ENCODE assay signal across 8 mouse cellular contexts in the genomic region with DNA sequence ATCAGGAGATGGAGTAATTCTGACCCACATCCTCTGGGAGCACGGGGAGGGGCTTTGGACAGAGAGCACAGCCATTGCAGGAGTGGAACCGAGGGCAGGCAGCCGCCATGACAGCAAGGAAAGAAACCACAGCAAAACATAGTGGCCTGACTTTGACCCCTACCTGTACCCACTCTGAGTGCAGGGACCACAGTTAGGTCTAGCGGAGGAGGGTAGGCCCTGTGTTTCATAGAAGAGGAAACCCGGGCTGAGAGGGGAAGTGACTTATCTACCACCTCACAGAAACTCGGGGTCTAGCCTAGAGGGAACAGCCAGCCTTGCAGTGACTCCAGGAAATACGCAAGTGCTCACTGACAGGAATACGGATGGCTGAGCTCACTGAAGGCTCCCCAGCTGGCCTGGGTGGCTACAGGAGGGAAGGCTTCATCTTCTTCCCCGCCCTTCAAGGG. TPM values are rescaled to one million over a fixed set of nuclear protein-coding genes. Genes with fewer than 3 reads are reported as not detected.
A peak's percentile ranks its signal among the peaks of the same experiment; 100 is the strongest.
DNase-seq lines count a peak whose midpoint lies in the region; ATAC-seq and TF ChIP-seq lines count a peak whose summit lies in the region.

No protein-coding gene starts in this region.

- H3K27me3 ChIP-seq in forebrain, postnatal 0 days (ENCODE audit: insufficient read depth, low read length): no peaks in the 10 kb centered on the region
- no peaks in the 10 kb centered on the region for H3K27me3 ChIP-seq in liver, embryonic 16.5 days (ENCODE audit: control insufficient read depth, insufficient read depth, low read depth, low read length)
- no peaks in the 10 kb centered on the region for H3K27me3 ChIP-seq in neural tube, embryonic 13.5 days

- 64% methylated on average over 9 of the region's 9 CpGs for WGBS in forebrain, postnatal 0 days
- 8% methylated on average over 9 of the region's 9 CpGs for WGBS in liver, embryonic 16.5 days (ENCODE audit: insufficient replicate concordance)
- 63% methylated on average over 9 of the region's 9 CpGs for WGBS in neural tube, embryonic 13.5 days

- no peaks in the 10 kb centered on the region for H3K9me3 ChIP-seq in forebrain, postnatal 0 days (ENCODE audit: low read length)
- no peaks in the 10 kb centered on the region for H3K9me3 ChIP-seq in liver, embryonic 16.5 days (replicated peaks; ENCODE audit: control insufficient read depth, low read length)
- no peaks in the 10 kb centered on the region for H3K9me3 ChIP-seq in neural tube, embryonic 13.5 days

- H3K27ac ChIP-seq in forebrain, postnatal 0 days (ENCODE audit: low read depth, low read length): no peak overlapping the region
- peak overlapping the region; percentile 82 for H3K27ac ChIP-seq in liver, embryonic 16.5 days (ENCODE audit: low read length)
- no peak overlapping the region for H3K27ac ChIP-seq in neural tube, embryonic 13.5 days (replicated peaks)

- no peak for TF ChIP-seq CTCF in forebrain, postnatal 0 days (IDR thresholded peaks at IDR 0.05; ENCODE audit: low read depth)

- no peak for ATAC-seq in forebrain, postnatal 0 days
- ATAC-seq in inflammation-experienced regulatory T-cells, adult 6 months: peak; percentile 14
- no peak for ATAC-seq in liver, embryonic 16.5 days (ENCODE audit: low read depth)
- no peak for ATAC-seq in neural tube, embryonic 13.5 days (ENCODE audit: low read depth)

- H3K4me1 ChIP-seq in forebrain, postnatal 0 days (ENCODE audit: insufficient read depth): no peaks in the 10 kb centered on the region
- H3K4me1 ChIP-seq in liver, embryonic 16.5 days (ENCODE audit: control insufficient read depth, low read depth, low read length): peaks cover 53% of the 10 kb centered on the region
- peaks cover 53% of the 10 kb centered on the region for H3K4me1 ChIP-seq in neural tube, embryonic 13.5 days (replicated peaks)

- H3K9ac ChIP-seq in forebrain, postnatal 0 days: no peak overlapping the region
- H3K9ac ChIP-seq in liver, embryonic 16.5 days (ENCODE audit: low read depth, low read length): peak overlapping the region; percentile 83
- H3K9ac ChIP-seq in neural tube, embryonic 13.5 days: 0 out of 2 replicates have a peak overlapping the region, but pooled peaks have one; percentile 71

- peak; percentile 51 for DNase-seq in gastrocnemius, adult 18-20 months (ENCODE audit: low spot score)
- DNase-seq in gastrocnemius, adult 8-10 months (ENCODE audit: low spot score in 2 of 2): no peak
- DNase-seq in forebrain, postnatal 0 days: no peak
- DNase-seq in right cerebral cortex, postnatal 4 days: no peak
- DNase-seq in urinary bladder, postnatal 4 days (ENCODE audit: low spot score in 2 of 2): no peak

- no peak overlapping the region for H3K4me3 ChIP-seq in forebrain, postnatal 0 days (ENCODE audit: low read depth, low read length)
- H3K4me3 ChIP-seq in liver, embryonic 16.5 days (ENCODE audit: low read depth, low read length): peak overlapping the region; percentile 81
- peak overlapping the region; percentile 52 for H3K4me3 ChIP-seq in neural tube, embryonic 13.5 days

- H3K4me2 ChIP-seq in forebrain, postnatal 0 days (ENCODE audit: low read depth): peak overlapping the region; percentile 74
- peak overlapping the region; percentile 84 for H3K4me2 ChIP-seq in liver, embryonic 16.5 days (ENCODE audit: low read depth, low read length)
- H3K4me2 ChIP-seq in neural tube, embryonic 13.5 days: peak overlapping the region; percentile 69

- H3K36me3 ChIP-seq in forebrain, postnatal 0 days (ENCODE audit: insufficient read depth): no peaks in the 10 kb centered on the region
- H3K36me3 ChIP-seq in liver, embryonic 16.5 days (ENCODE audit: control insufficient read depth, insufficient read depth): 0 out of 2 replicates have a peak, but pooled peaks cover 3% of the 10 kb centered on the region
- H3K36me3 ChIP-seq in neural tube, embryonic 13.5 days: no peaks in the 10 kb centered on the region

RNA-seq across cellular contexts. Expression of a gene that starts 1.0 kb away (rescaled TPM):
- 1 to 10 TPM; 2.2 to 5.4 TPM for total RNA-seq in gastrocnemius, adult 18-20 months (2021)
- total RNA-seq in gastrocnemius, adult 8-10 months (2022): 1 to 10 TPM; 2.7 to 4.0 (median 3.0) TPM
- total RNA-seq in forebrain, postnatal 0 days (2014; rRNA removed): 5.2 and 5.4 TPM in 2 replicates
- polyA plus RNA-seq in forebrain, postnatal 0 days (2015; fragmentation: Nextera tagmentation; extraction: Ambion mirVana): 3.1 and 4.0 TPM in 2 replicates
- 10 to 100 TPM; 44.8 to 84.9 (median 55.9) TPM for polyA plus RNA-seq in inflammation-experienced regulatory T-cells, adult 6 months (2017; shearing (Covaris generic))
- 23.1 and 24.5 TPM in 2 replicates for polyA plus RNA-seq in liver, embryonic 16.5 days (2015; fragmentation: Nextera tagmentation; extraction: Ambion mirVana)
- polyA plus RNA-seq in neural tube, embryonic 13.5 days (2015; fragmentation: Nextera tagmentation; extraction: Ambion mirVana): 7.6 and 9.5 TPM in 2 replicates

RNA-seq across cellular contexts. Expression of a gene that starts 8.1 kb away (rescaled TPM):
- total RNA-seq in gastrocnemius, adult 18-20 months (2021): not detected
- total RNA-seq in gastrocnemius, adult 8-10 months (2022): not detected
- 1.5 and 3.7 TPM in 2 replicates for total RNA-seq in forebrain, postnatal 0 days (2014; rRNA removed)
- polyA plus RNA-seq in forebrain, postnatal 0 days (2015; fragmentation: Nextera tagmentation; extraction: Ambion mirVana): 0.75 and 1.0 TPM in 2 replicates
- 1 to 10 TPM in 2 of 3 experiments, under 1 TPM in 1; 0.32 to 7.4 (median 1.1) TPM for polyA plus RNA-seq in inflammation-experienced regulatory T-cells, adult 6 months (2017; shearing (Covaris generic))
- 9.6 and 10.9 TPM in 2 replicates for polyA plus RNA-seq in liver, embryonic 16.5 days (2015; fragmentation: Nextera tagmentation; extraction: Ambion mirVana)
- 3.1 and 3.2 TPM in 2 replicates for polyA plus RNA-seq in neural tube, embryonic 13.5 days (2015; fragmentation: Nextera tagmentation; extraction: Ambion mirVana)

RNA-seq across cellular contexts. Expression of a gene that starts 50.6 kb away (rescaled TPM):
- total RNA-seq in gastrocnemius, adult 18-20 months (2021): 1 to 10 TPM; 1.5 to 2.3 TPM
- 1 to 10 TPM in 3 of 4 experiments, under 1 TPM in 1; 0.97 to 2.0 (median 1.6) TPM for total RNA-seq in gastrocnemius, adult 8-10 months (2022)
- total RNA-seq in forebrain, postnatal 0 days (2014; rRNA removed): 1.6 and 2.4 TPM in 2 replicates
- 2.8 and 3.3 TPM in 2 replicates for polyA plus RNA-seq in forebrain, postnatal 0 days (2015; fragmentation: Nextera tagmentation; extraction: Ambion mirVana)
- 1 to 10 TPM in 1 of 3 experiments, not detected in 2; 1.0 TPM for polyA plus RNA-seq in inflammation-experienced regulatory T-cells, adult 6 months (2017; shearing (Covaris generic))
- 11.9 and 14.6 TPM in 2 replicates for polyA plus RNA-seq in liver, embryonic 16.5 days (2015; fragmentation: Nextera tagmentation; extraction: Ambion mirVana)
- polyA plus RNA-seq in neural tube, embryonic 13.5 days (2015; fragmentation: Nextera tagmentation; extraction: Ambion mirVana): 6.2 and 6.3 TPM in 2 replicates

RNA-seq across cellular contexts. Expression of a gene that starts 58.8 kb away (rescaled TPM):
- total RNA-seq in gastrocnemius, adult 18-20 months (2021): not detected
- not detected for total RNA-seq in gastrocnemius, adult 8-10 months (2022)
- 3.3 TPM in 2 replicates for total RNA-seq in forebrain, postnatal 0 days (2014; rRNA removed)
- 0.25 and 0.50 TPM in 2 replicates for polyA plus RNA-seq in forebrain, postnatal 0 days (2015; fragmentation: Nextera tagmentation; extraction: Ambion mirVana)
- polyA plus RNA-seq in inflammation-experienced regulatory T-cells, adult 6 months (2017; shearing (Covaris generic)): not detected
- 0.06 TPM in 1 of 2 replicates, not detected in the other for polyA plus RNA-seq in liver, embryonic 16.5 days (2015; fragmentation: Nextera tagmentation; extraction: Ambion mirVana)
- 0.59 and 0.60 TPM in 2 replicates for polyA plus RNA-seq in neural tube, embryonic 13.5 days (2015; fragmentation: Nextera tagmentation; extraction: Ambion mirVana)
